Mouse (Mus musculus) forelimb bud, embryonic 11.5 days (tissue): ENCODE results near the gene Sapcd1.
"Not testable (repeated sequence)": the region's sequence is repeated elsewhere in the genome, so short reads cannot be mapped to it uniquely, and the experiment has no call there.

Experiments
- DNase-seq: peaks from one replicate; pipeline ENCODE4 v3.0.0-alpha.2; 2012; ENCODE audit warnings: low read depth, low spot score

The Sapcd1 gene

DNA sequence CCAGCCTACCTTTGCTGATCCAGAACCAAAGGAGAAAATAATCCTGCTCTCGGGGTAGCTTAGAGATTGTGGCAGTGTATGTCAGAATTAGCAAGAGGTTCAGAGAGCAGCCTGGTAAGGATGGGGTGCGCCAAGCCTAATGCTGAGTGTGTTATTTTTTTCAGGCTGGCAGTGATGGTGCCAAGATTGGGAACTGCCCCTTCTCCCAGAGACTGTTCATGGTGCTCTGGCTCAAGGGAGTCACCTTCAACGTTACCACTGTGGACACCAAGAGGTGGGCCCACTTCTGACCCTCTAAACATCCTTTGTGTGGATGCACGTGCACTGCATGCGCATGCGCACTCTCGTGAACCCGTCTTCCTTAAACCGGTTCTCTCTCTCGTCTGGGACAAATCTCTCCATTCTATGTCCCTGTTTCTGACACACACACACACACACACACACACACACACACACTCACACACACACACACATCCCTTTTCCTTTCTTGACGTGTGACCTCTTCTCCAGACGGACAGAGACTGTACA lies 24.5 kb upstream of the Sapcd1 start:
- no peak for DNase-seq

DNA sequence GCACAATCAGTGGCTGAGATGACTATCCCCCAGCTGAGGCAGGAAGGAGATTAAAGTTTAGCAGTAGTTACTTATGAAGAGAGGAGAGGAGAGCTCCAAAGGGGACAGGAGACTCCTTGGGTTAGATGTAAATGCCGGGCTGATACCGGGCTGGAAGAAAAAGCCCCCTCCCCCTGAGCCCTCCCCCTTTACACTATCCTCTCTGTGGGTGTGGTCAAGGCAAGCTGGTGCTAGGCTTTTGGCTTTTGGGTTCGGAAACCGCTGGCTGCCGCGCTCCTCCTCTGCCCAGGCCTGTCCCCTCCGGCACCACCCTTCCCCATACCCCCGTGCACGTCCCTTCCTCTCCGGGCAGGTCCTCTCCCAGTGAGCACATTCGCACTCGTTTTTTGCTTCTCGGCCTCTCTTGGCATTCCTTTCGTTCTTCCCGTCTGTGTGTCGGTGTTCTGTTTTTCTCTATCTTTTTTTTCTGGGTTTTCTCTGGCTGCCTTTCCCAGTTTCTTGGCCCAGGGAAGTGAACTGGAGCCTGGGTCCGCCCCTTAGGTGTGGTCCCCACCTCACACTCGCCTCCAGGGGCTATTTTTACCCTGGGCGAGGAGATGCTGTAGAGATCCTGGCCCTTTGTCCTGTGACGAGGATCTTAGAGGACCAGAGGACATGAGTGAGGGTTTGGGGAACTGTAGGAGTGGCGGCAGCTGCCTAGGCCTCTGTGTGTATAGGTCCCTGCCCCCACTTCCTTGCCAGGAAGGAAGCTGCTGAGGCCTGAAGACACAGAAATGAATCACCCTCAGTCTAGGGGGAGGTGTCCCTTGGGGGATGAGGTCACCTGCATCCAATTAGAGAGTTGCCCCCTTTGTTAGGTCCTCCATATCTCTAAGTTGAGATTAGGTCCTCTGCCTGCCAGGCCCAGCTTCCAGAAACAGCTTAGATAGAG lies 23.6 kb upstream of the Sapcd1 start:
- peak; percentile 37 for DNase-seq

DNA sequence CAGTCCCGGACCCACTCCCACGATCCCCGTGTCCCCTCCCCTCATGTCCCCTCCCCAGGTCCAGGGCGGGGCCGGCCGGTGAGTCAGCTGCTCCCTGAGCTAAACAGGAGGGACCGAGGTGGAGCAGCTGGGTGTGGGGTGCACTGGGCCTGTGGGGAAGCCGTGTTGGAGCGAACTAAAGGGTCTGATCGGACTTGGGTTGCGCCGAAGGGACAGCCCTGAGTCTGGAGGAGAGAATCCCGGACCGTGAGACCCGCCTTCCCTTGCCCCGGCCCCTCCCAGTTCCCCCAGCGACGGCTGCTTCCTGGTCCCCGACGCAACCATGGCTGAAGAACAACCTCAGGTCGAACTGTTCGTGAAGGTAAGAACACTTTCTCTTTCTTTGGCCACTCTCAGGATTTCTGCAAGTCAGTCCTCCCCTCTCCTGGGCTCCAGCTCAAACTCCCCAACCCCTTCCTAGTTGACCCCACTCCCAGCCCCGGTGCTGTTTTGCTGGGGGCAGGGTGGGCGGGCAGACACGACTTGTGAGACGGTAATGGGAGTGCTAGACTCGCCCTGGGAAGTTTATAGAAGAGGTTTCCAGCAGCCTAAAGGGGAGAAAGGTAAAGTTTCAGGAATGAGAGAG lies 22.4 kb upstream of the Sapcd1 start:
- peak; percentile 46 for DNase-seq

DNA sequence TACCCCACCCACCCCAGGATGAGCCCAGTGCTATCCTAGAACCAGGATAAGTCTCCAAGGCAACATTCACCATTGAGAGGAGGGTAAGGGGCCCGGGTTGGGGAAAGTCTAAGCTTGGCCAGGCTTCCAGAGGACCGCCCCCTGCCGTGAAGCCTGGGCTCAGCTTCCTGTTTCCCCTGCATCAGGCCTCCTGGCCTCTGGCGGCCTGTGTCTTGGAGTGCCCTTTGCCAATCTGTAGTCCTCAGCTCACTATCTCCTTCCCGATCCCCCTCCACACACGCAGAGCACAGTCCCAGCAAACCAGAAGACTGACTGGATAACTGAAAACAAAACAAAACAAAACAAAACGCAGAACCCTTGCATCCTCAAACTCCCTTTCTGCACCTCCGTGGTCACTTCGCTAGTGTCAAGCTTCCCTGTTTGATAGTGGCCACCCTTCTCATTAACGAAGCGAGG lies 21.8 kb upstream of the Sapcd1 start, which contains the start of gene Clic1:
Clic1 (plus strand) TSS at position 406 of the 456 bp plus-strand sequence.
- peak; percentile 69 for DNase-seq

DNA sequence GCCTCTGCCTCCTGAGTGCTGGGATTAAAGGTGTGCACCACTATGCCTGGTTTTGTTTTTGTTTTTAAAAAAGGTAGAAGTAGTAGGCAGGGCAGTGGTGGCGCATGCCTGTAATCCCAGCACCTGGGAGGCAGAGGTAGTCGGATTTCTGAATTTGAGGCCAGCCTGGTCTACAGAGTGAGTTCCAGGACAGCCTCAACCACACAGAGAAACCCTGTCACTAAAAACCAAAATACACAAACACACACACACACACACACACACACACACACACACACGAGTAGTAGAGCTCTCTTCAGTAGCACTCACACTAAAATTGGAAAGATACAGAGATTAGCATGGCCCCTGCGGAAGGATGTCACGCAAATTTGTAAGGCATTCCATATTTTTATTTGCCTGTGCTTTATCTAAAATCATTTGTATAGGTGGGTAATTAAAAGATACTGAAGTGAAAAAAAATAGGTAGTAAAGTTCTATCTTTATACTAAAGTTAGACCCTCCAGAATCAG lies 21.2 kb upstream of the Sapcd1 start:
- no peak for DNase-seq

DNA sequence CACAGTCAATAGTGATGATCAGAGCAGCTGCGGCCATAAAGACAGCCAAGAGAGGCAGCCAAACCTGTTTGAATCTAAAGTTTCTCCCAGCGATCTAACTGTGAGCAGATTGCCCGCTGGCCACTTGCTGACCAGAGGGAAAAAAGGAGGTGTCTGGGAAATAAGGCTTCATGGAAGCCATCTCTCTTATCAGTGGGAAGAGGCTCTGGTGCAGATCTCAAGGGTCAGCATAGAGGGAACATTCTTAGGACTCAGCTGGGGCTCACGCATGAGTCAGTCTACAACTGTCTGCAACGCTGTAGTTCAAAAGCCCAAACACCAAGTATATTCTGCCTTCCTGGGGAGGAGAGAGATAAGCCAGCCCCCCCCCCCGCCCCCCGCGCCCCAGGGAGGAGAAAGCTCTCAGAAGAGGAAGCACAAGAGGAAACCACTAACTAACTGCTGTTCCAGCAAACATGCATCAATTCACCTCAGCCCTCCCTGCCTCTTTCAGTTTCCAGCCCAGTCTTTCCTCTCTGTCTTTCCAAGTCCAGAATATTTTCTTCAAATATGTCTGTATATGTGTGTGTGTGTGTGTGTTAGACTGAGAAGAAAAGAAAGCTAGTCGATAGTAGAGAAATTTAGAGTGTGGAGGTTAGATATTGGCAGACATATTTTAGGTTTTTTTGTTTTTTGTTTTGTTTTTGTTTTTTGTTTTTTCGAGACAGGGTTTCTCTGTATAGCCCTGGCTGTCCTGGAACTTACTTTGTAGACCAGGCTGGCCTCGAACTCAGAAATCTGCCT lies 20.5 kb upstream of the Sapcd1 start:
- no peak for DNase-seq

DNA sequence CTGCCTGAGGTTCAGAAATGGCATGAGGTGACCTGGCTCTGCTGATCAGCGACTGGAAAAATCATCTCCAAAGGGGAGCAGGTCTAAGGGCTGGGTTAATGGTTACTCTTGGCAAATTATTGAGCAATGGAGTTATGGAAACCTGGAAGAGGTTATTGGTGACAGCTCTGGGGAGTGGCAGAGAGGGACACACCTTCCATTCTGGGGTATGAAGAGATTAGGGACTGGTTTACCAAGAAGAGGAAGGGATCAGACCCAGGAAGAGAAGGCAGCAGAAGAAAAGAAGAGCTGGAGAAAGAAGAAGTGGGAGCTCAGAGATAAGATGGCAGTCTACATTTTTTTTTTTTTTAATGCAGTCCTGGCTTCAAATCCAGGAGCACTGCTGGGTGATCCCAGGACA lies 19.9 kb upstream of the Sapcd1 start:
- DNase-seq: no peak

DNA sequence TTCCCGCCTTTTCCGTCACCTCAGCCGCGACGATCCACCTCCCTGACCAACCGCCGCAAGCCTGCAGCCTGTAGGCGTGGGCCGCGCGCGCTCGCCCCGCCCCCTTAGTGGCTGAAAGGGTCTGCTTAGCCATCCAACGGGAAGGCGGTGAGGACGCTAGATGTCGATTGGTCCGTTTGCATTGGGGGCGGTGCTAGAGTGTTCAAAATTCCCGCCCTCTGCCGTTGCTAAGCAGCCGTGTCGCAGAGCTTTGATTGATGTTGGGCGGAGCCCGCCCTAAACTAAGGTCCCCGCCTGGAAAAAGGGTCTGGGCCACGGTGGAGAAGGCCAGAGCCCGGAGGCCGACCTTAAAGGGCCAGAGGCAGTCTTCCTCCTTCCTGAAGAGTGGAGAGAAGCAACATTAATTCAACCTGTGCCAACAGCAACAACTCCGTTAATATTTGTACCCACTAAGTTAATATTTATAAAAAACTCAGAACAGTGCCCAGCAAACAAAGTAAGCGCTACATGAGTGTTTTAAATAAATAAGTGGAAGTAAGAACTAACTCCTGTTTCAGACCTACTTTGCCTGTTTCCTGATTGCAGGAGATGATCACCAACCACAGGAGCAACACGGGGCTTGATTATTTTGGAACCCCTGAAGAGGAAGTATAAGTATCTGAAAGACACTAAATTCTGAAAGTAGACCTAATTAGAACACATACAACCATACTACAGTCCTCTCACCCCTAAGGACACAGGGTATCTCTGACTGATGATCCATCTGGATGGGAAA lies 19.1 kb upstream of the Sapcd1 start, which contains the start of gene Msh5:
Msh5 (minus strand) TSS at position 65 of the 775 bp plus-strand sequence.
- peak; percentile 100 for DNase-seq

DNA sequence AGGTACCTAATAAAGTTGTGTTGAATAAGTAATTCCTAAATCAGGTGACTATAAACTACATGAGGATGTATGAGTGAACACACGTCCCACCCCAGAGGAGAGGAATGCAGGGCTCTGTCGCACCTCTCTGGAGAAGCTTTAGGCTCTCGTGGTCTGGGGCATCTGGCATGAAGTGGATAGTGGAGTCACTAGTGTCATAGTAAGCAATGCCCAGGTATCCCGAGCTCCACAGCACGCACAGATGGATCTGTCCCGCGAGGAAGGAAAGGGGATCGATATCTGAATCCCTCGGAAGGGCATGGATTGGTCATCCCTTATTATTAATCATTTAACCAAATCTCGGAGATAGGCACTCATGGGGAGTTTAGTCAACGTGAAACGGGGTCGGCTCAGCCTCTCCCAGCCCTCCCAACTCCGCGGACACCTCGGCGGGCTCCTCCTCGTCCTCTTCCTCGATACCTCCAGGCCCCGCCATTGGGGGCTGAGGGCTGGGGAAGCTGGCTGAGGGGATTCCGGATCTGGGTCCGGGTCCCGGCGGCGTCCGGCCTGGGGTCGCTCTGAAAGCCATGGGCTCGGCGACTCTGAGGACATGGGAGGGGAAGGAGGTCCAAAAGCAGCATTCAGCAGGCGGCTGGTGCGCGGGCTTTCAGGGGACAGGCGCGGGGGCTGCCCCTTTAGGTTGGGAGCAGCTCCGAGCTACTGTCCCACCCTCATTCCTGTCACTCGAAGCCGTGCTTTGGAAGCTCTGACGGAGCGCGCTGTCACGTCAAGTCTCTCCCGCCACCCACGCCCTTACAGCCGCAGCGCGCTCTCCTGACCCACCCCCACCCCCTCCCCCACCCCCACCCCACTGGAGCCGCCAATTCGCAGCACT lies 18.2 kb upstream of the Sapcd1 start:
- no peak for DNase-seq

DNA sequence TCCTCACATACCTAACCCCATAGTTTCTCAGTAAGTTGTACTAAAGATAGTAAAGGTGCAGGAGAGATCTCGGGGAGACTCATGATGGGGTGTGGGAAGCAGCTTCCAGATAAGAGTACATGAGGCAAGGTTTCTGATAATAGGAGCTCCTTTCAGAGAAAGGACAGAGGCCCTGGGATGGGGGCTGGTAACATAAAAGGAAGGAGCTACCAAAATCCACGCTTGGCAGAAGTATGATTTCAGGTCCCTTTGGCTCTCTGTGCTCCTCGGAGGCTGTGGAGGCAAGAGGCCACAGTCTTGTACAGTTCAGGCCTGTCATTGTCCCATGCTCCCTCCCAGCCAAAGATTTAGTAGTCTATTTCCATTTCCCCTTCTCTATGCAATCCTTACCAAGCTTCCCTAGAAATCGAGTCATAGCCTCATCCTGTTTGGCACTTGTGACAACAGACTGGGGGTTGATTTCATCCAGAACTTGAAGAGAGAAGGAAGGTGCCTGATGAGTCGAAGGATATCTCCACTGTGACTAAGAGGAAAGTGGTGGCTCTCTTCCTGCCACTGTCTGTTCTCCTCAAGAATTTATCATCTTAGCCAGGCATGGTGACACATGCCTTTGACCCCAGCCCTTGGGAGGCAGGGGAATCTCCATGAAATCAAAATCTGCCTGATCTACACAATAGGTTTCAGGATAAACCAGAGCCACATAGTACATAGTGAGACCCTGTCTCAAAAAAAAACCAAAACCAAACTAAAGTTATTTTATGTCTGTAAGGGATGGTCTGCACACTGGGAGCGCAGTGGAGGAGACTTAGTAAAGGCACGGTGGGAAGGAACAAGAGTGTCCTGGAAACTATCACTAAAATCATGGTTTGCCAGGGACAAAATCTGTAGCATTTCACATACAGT lies 17.3 kb upstream of the Sapcd1 start:
- no peak for DNase-seq

DNA sequence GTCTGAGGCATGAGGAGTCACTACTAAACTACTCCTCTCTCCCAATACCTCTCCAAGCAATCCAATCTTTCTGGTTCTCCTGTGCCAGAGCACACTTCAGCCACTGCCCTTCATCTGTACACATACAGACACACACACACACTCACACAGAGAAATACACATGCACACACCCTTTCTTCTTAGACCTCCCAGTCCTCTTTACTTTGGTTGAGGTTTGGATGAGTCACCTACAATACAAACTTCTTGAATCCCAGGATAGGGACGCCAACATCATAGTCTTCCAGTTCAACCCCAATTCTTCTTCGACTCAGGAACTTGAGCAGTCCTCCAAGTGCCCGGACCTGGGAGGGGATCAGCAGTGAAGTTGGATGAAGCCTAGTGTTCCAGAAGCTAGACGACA lies 16.0 kb upstream of the Sapcd1 start:
- no peak for DNase-seq

DNA sequence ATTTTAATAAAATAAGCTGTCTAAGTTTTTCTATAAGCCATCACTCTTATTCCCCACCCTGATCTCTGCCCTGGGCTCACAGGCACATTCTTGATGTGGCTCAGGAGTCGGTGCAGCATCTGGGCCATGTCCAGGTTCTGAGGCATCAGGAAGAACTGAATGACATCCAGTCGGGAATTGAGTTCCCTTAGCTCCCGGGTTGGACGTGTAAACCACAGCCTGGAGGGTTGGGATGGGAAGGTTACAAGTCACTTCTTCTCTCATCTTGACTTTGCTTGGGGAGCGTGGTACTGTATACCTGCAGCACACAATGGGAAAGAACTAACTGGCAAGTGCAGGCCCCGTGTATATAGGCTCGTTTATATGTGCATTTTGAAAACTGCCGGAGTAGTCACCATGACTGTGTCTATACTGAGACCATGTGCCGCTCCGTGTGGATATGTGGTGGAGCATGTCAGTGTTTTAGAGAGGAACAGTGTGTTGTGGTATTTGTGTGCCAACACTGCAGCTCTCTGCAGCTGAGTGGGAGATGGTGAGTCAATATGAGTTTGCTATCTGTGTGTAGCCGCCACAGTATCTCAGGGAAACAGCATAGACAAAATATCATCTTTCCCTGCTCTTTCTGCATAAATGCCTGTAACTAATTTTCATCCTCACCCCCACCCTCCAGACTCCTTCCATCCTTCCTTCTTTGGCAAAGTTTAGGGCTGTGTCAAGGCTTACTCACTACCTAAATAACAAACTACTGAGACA lies 11.5 kb upstream of the Sapcd1 start:
- no peak for DNase-seq

DNA sequence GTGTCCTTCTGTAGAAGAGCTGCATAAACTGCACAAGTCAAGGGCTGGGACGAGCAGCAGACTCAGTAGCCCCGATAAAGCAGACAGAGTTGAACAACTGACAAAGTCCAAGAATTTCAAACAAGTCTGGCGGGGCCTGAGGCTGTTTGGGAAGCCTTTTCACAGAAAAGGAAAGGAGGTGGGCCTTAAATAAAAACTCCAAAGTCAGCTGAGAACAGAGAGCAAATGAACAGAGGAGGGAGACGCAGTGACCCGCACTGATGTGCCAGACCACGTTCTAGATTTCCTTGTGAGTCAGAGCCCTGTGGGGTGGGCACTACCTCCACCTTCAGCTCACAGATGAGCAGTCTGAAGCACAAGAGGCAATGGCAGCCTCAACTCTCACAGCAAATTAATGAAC lies 7.1 kb upstream of the Sapcd1 start:
- DNase-seq: no peak

DNA sequence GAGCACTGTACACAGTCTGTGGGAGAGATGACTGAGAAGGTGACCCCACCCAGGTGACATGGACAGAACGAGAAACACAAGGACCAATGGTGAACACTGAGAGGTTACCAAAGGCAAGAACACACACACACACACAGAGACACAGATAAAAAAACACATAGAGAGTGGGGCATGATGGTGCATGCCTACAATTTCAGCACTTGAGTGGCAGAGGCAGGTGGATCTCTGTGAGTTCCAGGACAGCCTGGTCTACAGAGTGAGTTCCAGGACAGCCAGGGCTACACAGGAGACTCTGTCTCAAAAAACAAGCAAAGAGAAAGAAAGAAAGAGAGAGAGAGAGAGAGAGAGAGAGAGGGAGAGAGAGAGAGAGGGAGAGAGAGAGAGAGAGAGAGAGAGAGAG lies 5.9 kb upstream of the Sapcd1 start:
- not testable (repeated sequence) for DNase-seq

DNA sequence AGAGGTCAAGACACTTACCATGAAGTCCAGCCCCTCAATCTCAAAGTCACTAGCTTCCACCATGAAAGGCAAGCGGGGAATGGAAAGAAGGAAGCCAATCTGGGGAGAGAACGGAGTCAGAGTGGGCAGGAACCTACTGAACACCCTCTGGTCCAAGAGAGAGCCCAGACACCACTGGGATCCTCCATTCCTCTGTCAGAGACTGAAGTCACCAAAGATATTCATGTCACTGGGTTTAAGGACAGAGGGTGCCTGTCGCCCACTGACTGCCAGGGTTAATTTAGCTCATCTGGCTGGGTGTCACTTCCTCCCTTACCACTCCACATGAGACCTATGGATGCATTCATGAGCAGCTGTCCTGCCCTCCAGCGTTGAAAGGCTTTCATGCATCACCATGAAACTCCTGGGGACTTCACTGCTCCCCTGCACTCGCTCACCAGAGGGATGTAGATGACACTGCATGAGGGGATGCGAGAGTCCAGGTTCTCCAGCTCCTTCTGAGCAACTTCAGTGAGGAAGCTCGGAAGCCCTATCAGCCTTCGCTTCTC lies 4.6 kb upstream of the Sapcd1 start:
- no peak for DNase-seq

DNA sequence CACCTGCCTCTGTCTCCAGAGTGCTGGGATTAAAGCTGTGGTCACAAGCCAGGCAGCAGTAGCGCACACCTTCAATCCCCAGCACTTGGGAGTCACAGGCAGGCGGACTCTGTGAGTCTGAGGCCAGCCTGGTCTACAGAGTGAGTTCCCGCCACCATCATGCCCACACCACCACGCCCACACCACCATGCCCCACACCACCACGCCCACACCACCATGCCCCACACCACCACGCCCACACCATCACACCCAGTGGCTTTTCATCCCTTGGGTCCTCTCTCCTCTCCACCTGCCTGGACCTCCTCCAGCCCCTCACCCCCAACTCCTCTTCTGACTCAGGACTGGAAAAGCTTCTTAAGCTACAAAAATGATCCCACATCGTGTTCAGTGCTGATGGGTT lies 4.1 kb upstream of the Sapcd1 start:
- DNase-seq: no peak

DNA sequence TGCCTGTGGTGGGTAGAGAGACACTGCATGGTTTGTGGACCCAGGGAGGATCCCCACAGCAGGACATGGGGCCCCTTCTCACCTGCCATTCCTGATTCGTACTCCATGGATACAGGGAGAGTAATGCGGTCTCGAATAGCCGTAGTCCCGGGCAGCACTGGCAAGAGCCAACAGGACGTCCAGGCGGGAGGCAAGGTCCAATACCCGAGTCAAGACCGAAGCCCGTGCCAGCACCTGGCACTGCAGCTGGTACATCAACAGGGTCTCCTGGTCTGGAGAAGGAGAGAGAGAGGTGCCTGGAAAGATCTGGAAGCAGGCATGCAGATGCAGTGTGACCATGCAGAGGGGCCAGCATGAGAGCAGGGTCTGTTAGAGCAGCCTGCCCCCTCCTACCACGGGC lies 3.5 kb upstream of the Sapcd1 start:
- no peak for DNase-seq
